Mouse (Mus musculus): ENCODE data around the gene Srgap2.

Srgap2 gene

DNA sequence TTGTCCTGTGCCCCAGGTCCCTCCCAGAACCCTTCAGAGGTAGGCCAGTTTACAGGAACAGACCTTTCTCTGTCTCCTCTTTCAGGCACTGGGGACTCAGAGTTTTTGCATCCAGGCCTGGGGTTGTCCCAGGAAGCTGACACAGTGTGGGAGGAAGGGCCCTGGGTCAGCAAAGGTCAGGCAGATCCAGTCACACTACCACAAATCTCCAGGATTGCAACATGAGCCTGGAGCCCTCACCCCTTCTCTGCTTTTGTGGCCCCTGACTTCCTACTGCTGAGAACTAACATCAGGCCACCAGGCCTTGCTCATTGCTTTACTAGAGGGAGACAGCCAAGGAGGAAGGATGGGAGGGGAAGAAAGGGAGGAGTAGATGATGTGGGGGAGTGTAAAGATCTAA lies 250.3 kb downstream of the Srgap2 start:
- CTCF ChIA-PET, result interaction anchor here in 2 of 4 experiments (1.5 to 1.6 kb wide), 2 partner anchors 14 to 16 kb away, joined by 4 to 5 read pairs; no protein-coding TSS in a partner anchor

DNA sequence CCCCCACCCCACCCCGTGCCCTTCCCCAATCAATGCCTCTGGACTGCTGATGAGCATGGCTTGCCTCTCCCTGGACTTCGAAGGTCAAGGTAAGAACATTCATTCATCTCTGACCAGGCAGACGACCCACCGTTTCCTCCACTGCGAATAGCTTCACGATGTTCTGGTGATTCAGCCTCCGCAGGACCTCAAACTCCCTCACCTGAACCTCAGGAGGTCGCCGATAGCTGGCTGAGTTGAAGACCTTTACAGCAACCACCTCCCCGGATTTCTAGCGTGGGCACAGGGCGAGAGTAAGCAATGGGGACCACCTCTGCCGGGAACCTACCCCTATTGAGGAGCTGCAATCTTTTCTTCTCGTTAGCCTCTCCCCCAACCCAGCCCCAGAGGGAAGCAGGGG lies 251.6 kb downstream of the Srgap2 start:
- ChIA-PET CTCF (interaction anchor here in 2 of 4 experiments (0.8 to 1.7 kb wide), 7 partner anchors 15 to 280 kb away, joined by 3 to 5 read pairs (median 3); partner anchors contain the start of gene Rassf5 (in 1 of the 2)), POLR2A (interaction anchor here (0.7 to 1.8 kb wide), 7 partner anchors 10 to 252 kb away, joined by 3 to 6 read pairs (median 3); partner anchors contain the start of genes Fam72a (in 2 of the 4) and Srgap2 (in 1 of the 4))

More for the DNA sequence above, 250.3 kb downstream of the Srgap2 start:
- POLR2A ChIA-PET, result interaction anchor here in 1 of 4 experiments (1.4 kb wide), 1 partner anchor 251 kb away, joined by 5 read pairs; the partner anchor contains the start of gene Fam72a

DNA sequence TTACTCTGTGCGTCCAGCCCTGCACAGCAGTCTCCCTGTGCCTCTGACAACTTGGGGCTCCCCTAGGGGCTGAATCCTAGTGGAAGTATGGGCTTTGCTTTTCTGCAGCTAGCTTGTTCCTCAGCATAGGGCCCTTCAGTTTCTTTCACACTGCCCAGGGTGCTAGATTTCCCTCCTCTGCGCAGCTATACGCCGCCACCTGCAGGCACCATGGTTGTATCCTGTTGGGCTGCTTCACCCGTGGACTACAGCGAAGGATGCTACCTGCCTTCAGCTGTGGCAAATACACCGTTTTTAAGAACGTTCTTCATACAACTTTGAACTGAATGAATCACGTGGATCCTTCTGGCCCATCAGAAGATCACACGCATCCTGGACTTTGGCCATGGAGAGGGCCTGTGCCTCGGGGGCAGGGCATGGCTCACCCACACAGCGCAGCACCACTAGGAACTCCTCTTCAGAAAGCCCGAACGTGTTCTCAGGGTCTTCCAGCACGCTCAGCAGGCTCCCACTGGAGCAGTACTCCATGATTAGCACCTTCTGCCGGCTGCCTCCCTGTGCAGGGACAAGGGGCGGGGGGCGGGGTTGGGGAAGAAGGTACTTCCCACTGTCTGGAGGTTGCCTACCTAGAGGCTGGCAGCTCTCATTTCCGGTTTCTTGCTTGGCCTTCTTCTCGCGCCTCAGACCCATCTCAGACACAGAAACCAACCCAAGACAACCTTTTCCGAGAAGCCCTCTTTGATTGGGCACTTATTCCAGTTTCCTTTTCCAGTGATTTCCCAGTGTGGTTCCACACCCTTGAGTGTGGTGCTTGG lies 252.2 kb downstream of the Srgap2 start:
- ChIA-PET CTCF (interaction anchor here in 3 of 4 experiments (0.7 to 1.7 kb wide), 12 partner anchors 13 to 455 kb away, joined by 3 to 5 read pairs (median 4); partner anchors contain the start of gene Rassf5 (in 1 of the 3)), POLR2A (interaction anchor here (0.6 to 1.8 kb wide), 10 partner anchors 9 to 254 kb away, joined by 3 to 6 read pairs (median 3); partner anchors contain the start of genes Fam72a (in 1 of the 4) and Srgap2 (in 1 of the 4))

DNA sequence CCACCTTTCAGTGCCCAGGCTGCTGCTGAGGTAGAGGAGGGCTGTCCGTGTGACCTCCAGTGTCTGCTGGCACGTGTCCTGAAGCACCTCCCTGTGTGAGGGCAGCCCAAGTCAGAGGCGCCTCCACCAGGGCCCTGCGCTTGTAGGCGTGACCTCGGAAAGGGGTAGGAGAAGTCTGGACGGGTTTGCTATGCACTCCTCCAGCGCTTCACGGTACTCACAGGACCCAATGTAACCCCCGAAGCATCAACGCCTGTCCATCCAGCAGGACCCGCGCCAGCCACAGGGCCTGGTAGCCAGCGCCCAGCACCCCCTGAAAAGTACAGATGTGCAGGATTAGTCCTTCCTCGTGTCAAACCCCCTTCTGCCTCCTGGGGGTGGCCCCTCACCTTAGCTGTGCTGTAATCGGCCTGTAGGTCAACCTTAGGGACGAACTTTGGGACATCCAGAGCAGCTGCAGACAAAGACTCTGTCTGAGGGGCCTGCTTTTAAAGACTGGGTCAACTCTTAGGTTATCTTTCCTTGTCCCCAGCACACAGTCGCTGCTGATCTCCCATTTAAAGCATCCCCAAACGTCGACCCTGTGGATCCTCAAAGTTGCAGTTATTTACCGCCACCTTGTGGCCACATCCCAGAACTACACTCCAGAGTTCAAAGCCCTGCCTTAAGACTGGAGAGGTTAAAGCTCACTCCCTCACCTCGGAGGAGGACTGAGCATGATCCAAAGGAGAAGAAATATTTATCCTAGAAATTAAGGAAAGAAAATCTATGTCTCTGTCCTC lies 257.2 kb downstream of the Srgap2 start:
- CTCF ChIA-PET, result interaction anchor here (0.5 to 3.2 kb wide), 61 partner anchors 9 to 494 kb away, joined by 3 to 24 read pairs (median 4); partner anchors contain the start of genes Ikbke (in 3 of the 4), Rassf5 (in 3 of the 4), Srgap2 (in 2 of the 4) and Fam72a (in 1 of the 4)
- POLR2A ChIA-PET, result interaction anchor here (0.8 to 1.9 kb wide), 7 partner anchors 10 to 258 kb away, joined by 3 to 5 read pairs (median 4); partner anchors contain the start of genes Fam72a (in 2 of the 4) and Srgap2 (in 1 of the 4)

DNA sequence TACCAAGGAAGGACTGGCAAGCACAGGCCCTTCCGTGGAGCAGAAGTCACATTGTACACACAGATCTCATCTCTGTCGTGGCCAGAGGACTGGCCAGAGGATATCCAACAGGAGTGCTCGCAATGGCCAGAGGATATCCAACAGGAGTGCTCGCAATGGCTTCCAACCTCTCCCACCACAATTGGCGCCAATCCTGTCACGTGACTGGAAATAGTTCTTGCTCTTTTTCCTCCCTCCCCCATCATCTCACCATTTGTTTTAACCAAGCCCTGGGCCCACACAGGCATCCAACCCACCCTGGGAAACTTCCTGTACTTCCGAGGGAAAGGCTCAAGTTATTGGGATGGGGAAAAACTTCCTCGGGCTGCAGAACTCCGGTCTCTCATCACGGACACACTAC lies 258.4 kb downstream of the Srgap2 start:
- POLR2A ChIA-PET, result interaction anchor here in 1 of 4 experiments (1.7 to 1.9 kb wide), 2 partner anchors 8 to 11 kb away, joined by 4 to 5 read pairs; no protein-coding TSS in a partner anchor
- CTCF ChIA-PET, result interaction anchor here in 2 of 4 experiments (0.5 to 3.0 kb wide), 7 partner anchors 8 to 840 kb away, joined by 3 to 24 read pairs (median 15); partner anchors contain the start of gene Rassf5 (in 1 of the 2)

DNA sequence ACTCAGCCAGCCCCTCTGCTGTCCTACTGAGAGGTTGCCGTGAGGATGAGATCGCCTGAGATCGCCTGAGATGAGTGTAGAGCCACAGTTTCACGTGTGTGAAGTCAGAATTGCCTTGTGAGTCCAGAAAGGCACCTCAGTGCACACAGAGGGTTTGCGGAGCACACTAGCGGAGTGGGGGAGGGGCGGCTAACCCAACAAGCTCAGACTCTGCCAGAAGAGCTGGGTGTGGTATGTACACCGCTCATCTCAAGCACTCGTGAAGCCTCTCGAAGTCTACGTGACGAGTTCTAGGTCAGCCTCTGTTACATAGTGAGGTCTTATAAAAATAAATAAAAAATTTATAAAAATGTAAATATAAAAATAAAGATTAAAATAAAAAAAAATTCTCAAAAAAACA lies 263.2 kb downstream of the Srgap2 start:
- CTCF ChIA-PET, result interaction anchor here in 2 of 4 experiments (0.6 to 2.9 kb wide), 5 partner anchors 18 to 148 kb away, joined by 3 to 16 read pairs (median 5); no protein-coding TSS in a partner anchor

DNA sequence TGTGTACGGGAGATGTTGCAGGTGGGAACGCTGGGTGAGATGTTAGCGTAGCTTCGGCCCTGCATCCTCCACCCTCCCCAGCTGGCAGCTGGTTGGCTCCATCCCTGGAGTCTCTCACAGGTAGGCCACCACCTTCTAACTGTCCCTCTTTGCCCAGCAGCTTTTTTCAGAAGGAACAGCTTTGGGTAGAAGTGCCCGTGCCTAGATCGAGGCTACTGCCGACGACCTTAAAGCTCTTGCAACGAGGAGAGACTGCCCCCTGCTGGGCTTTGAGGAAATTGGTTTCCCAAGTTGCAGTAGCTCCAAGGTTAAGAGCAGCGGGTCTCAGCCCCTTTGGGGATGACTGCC lies 266.9 kb downstream of the Srgap2 start:
- CTCF ChIA-PET, result interaction anchor here (0.5 to 4.2 kb wide), 83 partner anchors 8 to 712 kb away, joined by 3 to 61 read pairs (median 4); partner anchors contain the start of genes Rassf5 (in 4 of the 4), Ctse (in 1 of the 4), Eif2d (in 1 of the 4) and Fam72a (in 1 of the 4)
- POLR2A ChIA-PET, result interaction anchor here (0.6 to 3.3 kb wide), 21 partner anchors 9 to 267 kb away, joined by 3 to 16 read pairs (median 4); partner anchors contain the start of genes Rassf5 (in 2 of the 4), Fam72a (in 1 of the 4) and Srgap2 (in 1 of the 4)

More for the DNA sequence above, 263.2 kb downstream of the Srgap2 start:
- POLR2A ChIA-PET, result interaction anchor here in 1 of 4 experiments (1.2 to 1.5 kb wide), 2 partner anchors 18 to 264 kb away, joined by 3 to 6 read pairs; partner anchors contain the start of genes Fam72a, Rassf5 and Srgap2

DNA sequence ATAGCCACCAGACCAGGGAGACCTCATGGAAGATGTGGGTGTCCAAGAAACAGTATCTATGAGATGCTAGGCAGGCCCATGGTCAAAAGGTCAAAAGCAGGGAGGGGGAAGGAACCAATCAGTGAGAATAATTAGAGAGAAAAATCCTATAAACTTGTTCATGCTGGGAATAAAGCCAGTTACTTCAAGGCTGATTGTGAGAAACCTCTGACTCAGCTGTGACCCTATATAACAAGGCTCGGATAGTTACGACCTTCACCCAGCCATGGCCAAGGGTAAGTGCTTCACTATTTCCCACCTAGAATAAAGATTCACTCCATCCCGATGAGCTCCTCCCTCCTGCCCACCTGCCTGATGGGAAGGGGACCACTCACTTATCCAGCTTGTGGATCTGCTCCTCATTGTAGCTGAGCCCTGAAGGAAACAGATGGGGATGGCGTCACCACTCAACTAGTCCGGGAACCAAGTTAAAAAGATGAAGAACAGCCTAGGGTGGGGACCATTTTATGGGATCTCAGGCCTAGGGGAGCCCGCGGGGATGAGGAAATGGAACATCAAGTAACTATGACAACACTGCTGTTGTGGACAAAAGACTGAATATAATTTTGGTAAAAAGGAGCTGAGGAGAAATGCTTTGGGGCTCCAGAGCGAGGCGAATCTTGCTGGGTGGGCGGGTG lies 267.4 kb downstream of the Srgap2 start:
- ChIA-PET POLR2A (interaction anchor here (0.6 to 3.3 kb wide), 19 partner anchors 10 to 268 kb away, joined by 3 to 16 read pairs (median 4); partner anchors contain the start of genes Rassf5 (in 2 of the 4), Fam72a (in 1 of the 4) and Srgap2 (in 1 of the 4)), CTCF (interaction anchor here (0.6 to 4.2 kb wide), 72 partner anchors 8 to 712 kb away, joined by 3 to 61 read pairs (median 4); partner anchors contain the start of genes Rassf5 (in 4 of the 4), Eif2d (in 1 of the 4), Fam72a (in 1 of the 4) and Srgap2 (in 1 of the 4))

DNA sequence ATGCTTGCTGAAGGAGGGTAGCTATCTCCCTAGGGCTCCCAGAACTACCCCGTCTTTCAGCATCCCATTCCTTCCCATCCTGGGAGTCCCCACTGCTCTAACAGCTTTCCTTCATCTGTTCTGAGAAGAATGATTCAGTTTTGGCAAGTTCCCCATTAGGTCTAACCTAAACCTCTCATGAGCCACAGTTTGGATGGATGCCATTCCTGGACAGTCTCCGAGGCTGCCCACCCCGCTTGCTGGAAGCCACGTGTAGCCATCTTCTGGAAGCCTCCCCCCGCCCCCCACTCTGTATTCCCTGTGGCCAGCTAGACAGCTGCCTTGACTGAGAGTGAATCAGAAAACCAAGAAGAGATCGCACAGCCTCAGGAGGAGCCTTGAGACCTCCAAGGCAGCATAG lies 269.9 kb downstream of the Srgap2 start:
- POLR2A ChIA-PET, result interaction anchor here in 3 of 4 experiments (0.6 to 1.5 kb wide), 3 partner anchors 12 to 792 kb away, joined by 3 to 5 read pairs (median 3); no protein-coding TSS in a partner anchor
- CTCF ChIA-PET, result interaction anchor here in 3 of 4 experiments (1.1 to 2.2 kb wide), 6 partner anchors 10 to 75 kb away, joined by 3 to 8 read pairs (median 4); partner anchors contain the start of gene Rassf5 (in 2 of the 3)

DNA sequence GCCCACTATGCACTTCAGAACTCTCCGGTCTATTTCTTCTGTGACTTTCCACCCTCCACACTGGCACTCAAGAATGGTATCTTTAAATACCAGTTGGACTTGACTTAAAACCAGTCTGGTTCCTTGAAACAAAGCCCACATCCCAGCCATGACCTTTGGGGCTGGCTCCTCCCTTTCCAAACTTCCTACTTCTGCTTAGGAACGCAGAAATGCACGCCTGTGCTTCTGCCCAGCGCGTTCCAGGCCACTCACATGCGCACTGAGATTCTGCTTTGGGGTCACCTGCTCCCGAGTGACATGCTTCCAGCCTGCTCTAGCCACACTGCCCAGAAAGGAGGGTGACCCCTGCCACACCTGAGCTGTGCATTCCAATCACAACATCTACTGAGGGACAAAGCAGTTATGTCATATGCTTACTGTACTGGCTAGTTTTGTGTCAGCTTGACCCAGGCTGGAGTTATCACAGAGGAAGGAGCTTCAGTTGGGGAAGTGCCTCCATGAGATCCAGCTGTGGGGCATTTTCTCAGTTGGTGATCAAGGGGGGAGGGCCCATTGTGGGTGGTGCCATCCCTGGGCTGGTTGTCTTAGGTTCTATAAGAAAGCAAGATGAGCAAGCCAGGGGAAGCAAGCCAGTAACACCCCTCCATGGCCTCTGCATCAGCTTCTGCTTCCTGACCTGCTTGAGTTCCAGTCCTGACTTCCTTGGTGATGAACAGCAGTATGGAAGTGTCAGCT lies 274.5 kb downstream of the Srgap2 start:
- CTCF ChIA-PET, result interaction anchor here in 2 of 4 experiments (1.1 to 1.2 kb wide), 2 partner anchors 7 to 71 kb away, joined by 3 read pairs; no protein-coding TSS in a partner anchor
- POLR2A ChIA-PET, result interaction anchor here in 2 of 4 experiments (0.5 to 1.2 kb wide), 3 partner anchors 12 to 172 kb away, joined by 3 to 4 read pairs (median 3); no protein-coding TSS in a partner anchor

DNA sequence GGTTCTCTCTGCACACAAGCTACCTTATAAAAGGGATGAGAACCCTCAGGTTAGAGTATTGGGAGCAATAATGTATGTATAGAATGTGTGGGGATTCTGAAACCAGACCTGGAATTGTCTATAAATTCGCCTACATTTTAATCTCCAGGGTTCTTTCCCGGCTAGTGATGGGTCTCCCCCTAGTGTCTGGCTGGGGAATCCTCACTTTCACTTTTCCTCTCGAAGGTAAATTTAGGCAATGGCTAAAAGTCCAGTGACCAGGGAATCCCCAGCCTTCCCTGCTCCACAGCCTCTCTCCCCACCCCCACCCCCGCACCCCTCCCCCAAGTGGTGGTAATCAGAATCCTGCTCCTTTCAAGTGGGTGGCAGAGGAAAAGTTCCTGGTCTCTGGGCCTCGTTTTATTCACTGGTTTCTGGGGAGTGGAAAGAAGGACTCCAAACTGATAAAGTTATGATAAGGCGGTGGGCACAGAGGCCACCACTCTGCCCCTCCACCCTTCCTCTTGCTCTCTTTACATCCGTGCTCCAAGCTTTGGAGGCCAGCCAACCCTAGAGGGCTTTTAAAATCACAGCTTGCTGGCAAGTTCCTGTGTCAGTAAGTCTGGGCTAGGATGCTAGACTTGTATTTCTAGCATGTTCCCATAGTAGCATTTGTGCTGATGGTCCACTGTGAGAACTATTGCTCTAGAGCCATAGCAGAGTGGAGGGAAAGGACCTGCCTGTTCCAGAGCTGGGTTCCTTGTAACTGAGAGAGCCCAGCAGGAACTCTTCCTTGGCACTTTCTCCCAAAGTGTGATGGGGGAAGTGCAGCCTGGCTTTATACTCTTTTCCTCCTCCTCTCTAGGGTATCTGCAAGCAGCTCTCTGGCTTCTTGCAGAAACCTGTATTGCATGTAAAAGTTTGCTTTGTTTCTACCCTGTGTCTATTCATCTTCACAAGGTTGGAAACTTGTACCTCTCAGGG lies 280.4 kb downstream of the Srgap2 start:
- POLR2A ChIA-PET, result interaction anchor here in 2 of 4 experiments (0.6 to 4.0 kb wide), 19 partner anchors 10 to 281 kb away, joined by 3 to 22 read pairs (median 5); partner anchors contain the start of genes Fam72a (in 1 of the 2), Mapkapk2 (in 1 of the 2) and Srgap2 (in 1 of the 2)
- CTCF ChIA-PET, result interaction anchor here (0.5 to 4.7 kb wide), 53 partner anchors 8 to 699 kb away, joined by 3 to 32 read pairs (median 4); partner anchors contain the start of genes Fam72a (in 1 of the 4), Gm29427 (in 1 of the 4) and Mapkapk2 (in 1 of the 4)

DNA sequence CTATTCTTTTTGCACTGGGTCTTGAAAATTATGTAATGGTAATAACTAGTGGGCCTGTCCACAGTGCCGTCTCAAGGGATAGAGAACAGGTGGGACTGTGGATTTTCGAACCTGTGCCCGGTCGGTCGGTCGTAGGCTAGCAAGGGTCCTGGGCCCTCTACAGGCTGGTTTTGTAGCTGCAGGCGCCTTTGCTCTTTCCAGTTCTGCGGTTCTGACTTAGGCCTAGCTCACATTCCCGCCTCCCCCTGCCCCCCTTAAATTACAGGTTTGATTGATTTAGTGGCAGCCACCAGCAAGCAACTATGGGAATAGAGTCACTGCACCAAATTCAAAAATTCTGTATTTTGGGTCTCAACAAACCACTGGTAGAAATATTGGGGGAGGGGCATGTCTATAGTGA lies 281.2 kb downstream of the Srgap2 start:
- CTCF ChIA-PET, result interaction anchor here (0.5 to 4.7 kb wide), 66 partner anchors 8 to 698 kb away, joined by 3 to 32 read pairs (median 4); partner anchors contain the start of genes Fam72a (in 1 of the 4), Gm29427 (in 1 of the 4) and Mapkapk2 (in 1 of the 4)
- POLR2A ChIA-PET, result interaction anchor here in 3 of 4 experiments (0.6 to 4.0 kb wide), 29 partner anchors 10 to 511 kb away, joined by 3 to 22 read pairs (median 5); partner anchors contain the start of genes Fam72a (in 2 of the 3), Srgap2 (in 2 of the 3), Il10 (in 1 of the 3) and Mapkapk2 (in 1 of the 3)

DNA sequence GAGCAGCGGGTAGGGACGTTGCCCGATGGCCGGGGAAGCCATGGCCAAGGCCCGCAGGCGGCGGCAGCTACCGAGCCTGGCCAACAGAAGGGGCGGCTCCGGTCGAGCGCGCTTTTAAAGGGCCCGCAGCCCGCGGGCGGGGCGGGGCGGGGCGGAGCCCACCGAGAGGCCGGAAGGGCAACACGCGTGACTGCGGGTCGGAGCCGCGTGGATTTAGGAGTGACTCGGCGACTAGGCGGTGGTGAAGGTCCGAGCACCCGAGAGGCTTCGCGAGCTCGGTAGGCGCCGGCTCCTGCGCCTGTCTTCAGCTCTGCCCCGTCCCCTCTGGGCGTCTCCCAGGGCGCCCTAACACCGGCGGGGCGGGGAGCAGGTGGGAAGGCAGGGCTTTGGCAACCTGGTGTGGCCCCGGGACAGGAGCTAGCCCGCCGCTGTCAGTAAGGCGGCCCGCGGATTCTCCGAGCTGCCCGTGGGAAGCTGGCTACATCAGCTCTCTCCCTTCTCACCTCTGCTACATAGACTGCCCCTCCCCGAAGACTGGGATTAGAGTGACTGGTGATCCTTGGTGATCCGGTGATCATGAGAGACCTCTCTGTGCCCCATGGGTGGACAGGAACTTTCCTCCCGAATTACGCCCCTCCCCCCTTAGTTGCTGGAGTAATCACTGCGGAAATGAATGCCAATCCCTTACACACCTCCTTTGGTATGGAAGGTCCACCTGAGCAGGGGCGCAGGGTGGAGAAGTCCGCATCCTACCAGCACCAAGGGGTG lies 281.9 kb downstream of the Srgap2 start, which contains the start of gene Rassf5:
Gene Rassf5, minus strand, starts transcription at position 170 of the 768 bp plus-strand sequence.
- ChIA-PET CTCF (interaction anchor here (0.5 to 4.7 kb wide), 65 partner anchors 9 to 697 kb away, joined by 3 to 32 read pairs (median 4); partner anchors contain the start of genes Fam72a (in 1 of the 4), Gm29427 (in 1 of the 4) and Mapkapk2 (in 1 of the 4)), POLR2A (interaction anchor here in 3 of 4 experiments (0.6 to 4.0 kb wide), 34 partner anchors 9 to 526 kb away, joined by 3 to 22 read pairs (median 4); partner anchors contain the start of genes Srgap2 (in 3 of the 3), Fam72a (in 2 of the 3), Il10 (in 1 of the 3) and Mapkapk2 (in 1 of the 3))
